Mouse (Mus musculus): ENCODE measurements around the gene Pten. TPM values are rescaled to one million over a fixed set of nuclear protein-coding genes. Genes with fewer than 3 reads are reported as not detected.
"Not testable (repeated sequence)": the region's sequence is repeated elsewhere in the genome, so short reads cannot be mapped to it uniquely, and the experiment has no call there.

Gene Pten
- polyA plus RNA-seq, 1 experiment from 2014 or later: 12.0 TPM

GRCm38 (mm10) chr19:32788016-32788415 is 30.7 kb downstream of the Pten start:
- not testable (repeated sequence) for H3K9me3 ChIP-seq (replicated peaks; ENCODE audit: control insufficient read depth, low read length, poor library complexity, severe bottlenecking); H3K4me2 ChIP-seq (ENCODE audit: low read length); H3K4me3 ChIP-seq (ENCODE audit: low read depth, low read length); H3K27ac ChIP-seq (ENCODE audit: low read length); H3K27me3 ChIP-seq (ENCODE audit: control insufficient read depth, insufficient read depth, low read depth, low read length); H3K9ac ChIP-seq (ENCODE audit: low read depth, low read length); ATAC-seq; H3K36me3 ChIP-seq (ENCODE audit: control insufficient read depth, insufficient read depth, low read length)
- H3K4me1 ChIP-seq (ENCODE audit: control insufficient read depth, insufficient read depth, low read length): peaks cover 27% of the 10 kb centered on the region
- WGBS: 91% methylated on average over 3 of the region's 3 CpGs

DNA sequence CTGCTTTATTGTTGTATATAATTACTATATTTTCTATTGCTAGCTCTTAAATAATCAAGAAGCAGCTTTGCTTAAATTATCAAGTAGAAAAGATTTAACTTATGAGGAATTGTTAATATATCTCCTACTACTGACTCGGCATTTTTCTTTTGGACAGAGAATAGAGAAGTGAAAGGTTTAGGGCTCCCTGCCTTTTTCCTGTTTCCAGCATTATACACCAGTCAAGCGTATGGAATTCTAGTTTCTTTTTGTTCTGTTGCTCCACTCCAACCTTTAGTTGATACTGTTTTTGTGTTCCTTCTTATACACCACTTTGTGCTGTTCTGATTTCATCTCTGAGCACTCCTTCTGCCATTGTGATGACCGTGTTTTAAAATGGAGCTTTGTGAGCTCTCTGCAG is 32.2 kb downstream of the Pten start:
- Histone ChIP-seq H3K4me3 (ENCODE audit: low read depth, low read length) (no peak overlapping the region), H3K9ac (ENCODE audit: low read depth, low read length) (no peak overlapping the region), H3K27me3 (ENCODE audit: control insufficient read depth, insufficient read depth, low read depth, low read length) (no peaks in the 10 kb centered on the region), H3K27ac (ENCODE audit: low read length) (no peak overlapping the region), H3K36me3 (ENCODE audit: control insufficient read depth, insufficient read depth, low read length) (no peaks in the 10 kb centered on the region), H3K4me2 (ENCODE audit: low read length) (no peak overlapping the region), H3K4me1 (ENCODE audit: control insufficient read depth, insufficient read depth, low read length) (peaks cover 37% of the 10 kb centered on the region), H3K9me3 (replicated peaks; ENCODE audit: control insufficient read depth, low read length, poor library complexity, severe bottlenecking) (no peaks in the 10 kb centered on the region)
- ATAC-seq: no peak
- 24% methylated on average over 3 of the region's 3 CpGs for WGBS

DNA sequence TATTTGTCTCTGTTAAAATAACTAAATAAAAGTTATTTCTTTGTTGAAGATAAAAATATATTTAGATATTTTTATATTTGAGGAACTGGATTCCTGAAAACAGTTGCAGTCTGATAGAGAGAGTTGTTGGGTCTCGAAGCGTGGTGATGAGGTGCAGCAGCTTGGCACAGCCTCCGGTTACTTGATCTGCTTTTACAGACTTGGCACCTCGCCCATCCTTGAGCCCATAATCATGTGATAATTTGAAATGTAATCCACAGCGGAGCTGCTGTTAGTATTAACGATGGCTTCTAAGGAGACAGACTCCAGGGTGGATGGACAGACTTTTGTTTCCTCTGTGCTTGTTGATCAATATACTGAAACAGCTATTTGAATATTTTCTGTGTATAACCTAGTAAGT is 35.3 kb downstream of the Pten start:
- no peak overlapping the region for H3K9ac ChIP-seq (ENCODE audit: low read depth, low read length)
- H3K27me3 ChIP-seq (ENCODE audit: control insufficient read depth, insufficient read depth, low read depth, low read length): no peaks in the 10 kb centered on the region
- H3K4me2 ChIP-seq (ENCODE audit: low read length): no peak overlapping the region
- ATAC-seq: peak; percentile 29; the same call in 1 of the 2 replicates
- H3K4me3 ChIP-seq (ENCODE audit: low read depth, low read length): no peak overlapping the region
- WGBS: 16% methylated on average over 6 of the region's 6 CpGs
- H3K4me1 ChIP-seq (ENCODE audit: control insufficient read depth, insufficient read depth, low read length): peaks cover 37% of the 10 kb centered on the region
- H3K27ac ChIP-seq (ENCODE audit: low read length): no peak overlapping the region
- H3K9me3 ChIP-seq (replicated peaks; ENCODE audit: control insufficient read depth, low read length, poor library complexity, severe bottlenecking): no peaks in the 10 kb centered on the region
- no peaks in the 10 kb centered on the region for H3K36me3 ChIP-seq (ENCODE audit: control insufficient read depth, insufficient read depth, low read length)

GRCm38 (mm10) chr19:32793901-32794300 is 36.6 kb downstream of the Pten start:
- Histone ChIP-seq H3K9ac (ENCODE audit: low read depth, low read length) (no peak overlapping the region), H3K27me3 (ENCODE audit: control insufficient read depth, insufficient read depth, low read depth, low read length) (no peaks in the 10 kb centered on the region), H3K4me3 (ENCODE audit: low read depth, low read length) (no peak overlapping the region), H3K4me1 (ENCODE audit: control insufficient read depth, insufficient read depth, low read length) (peaks cover 32% of the 10 kb centered on the region), H3K4me2 (ENCODE audit: low read length) (no peak overlapping the region), H3K36me3 (ENCODE audit: control insufficient read depth, insufficient read depth, low read length) (no peaks in the 10 kb centered on the region), H3K9me3 (replicated peaks; ENCODE audit: control insufficient read depth, low read length, poor library complexity, severe bottlenecking) (no peaks in the 10 kb centered on the region), H3K27ac (ENCODE audit: low read length) (no peak overlapping the region)
- no peak for ATAC-seq

DNA sequence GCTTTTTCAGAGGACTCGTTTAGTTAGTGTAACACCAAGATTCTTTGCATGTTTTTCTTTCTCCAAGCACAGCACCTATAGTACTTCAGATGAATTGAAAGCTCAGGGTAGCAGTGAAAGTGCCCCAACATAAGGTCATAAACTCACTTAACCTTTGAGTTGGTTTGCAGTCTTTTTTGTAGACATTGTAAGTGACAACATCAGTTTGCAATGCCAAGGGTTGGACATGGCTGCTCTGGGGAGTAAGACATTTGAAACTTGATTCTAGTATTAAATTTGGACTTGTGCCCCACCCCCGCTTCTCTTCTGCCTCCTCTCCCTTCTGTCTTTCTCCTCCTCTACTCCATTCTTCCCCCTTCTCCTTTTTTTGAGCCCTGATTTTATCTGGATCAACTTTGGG is 43.3 kb downstream of the Pten start:
- no peak overlapping the region for H3K27ac ChIP-seq (ENCODE audit: low read length)
- no peak overlapping the region for H3K9ac ChIP-seq (ENCODE audit: low read depth, low read length)
- no peaks in the 10 kb centered on the region for H3K9me3 ChIP-seq (replicated peaks; ENCODE audit: control insufficient read depth, low read length, poor library complexity, severe bottlenecking)
- no peak overlapping the region for H3K4me2 ChIP-seq (ENCODE audit: low read length)
- no peaks in the 10 kb centered on the region for H3K27me3 ChIP-seq (ENCODE audit: control insufficient read depth, insufficient read depth, low read depth, low read length)
- ATAC-seq: no peak
- H3K36me3 ChIP-seq (ENCODE audit: control insufficient read depth, insufficient read depth, low read length): no peaks in the 10 kb centered on the region
- no peak overlapping the region for H3K4me3 ChIP-seq (ENCODE audit: low read depth, low read length)
- WGBS: 84% methylated on average over 2 of the region's 2 CpGs
- no peaks in the 10 kb centered on the region for H3K4me1 ChIP-seq (ENCODE audit: control insufficient read depth, insufficient read depth, low read length)

DNA sequence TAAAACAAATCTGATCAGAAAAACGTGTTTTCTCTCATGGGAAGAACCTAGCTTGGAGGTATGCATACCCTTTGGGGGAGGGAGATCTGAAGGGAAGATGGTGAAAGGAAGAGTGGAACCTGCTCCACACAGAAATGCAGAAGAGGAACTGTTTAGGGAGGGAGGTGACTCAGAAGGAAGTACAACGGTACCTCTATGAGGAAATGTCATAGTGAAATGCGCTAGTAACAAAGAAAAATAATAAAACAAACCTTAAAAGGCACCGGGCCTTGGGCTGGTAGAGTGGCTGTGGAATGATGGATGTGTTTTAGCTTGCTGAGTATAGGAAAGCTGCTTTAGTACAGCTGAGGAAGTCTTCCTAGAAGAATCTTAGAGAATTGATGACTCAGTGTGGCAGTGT is 47.4 kb downstream of the Pten start:
- Histone ChIP-seq H3K27ac (ENCODE audit: low read length) (no peak overlapping the region), H3K9me3 (replicated peaks; ENCODE audit: control insufficient read depth, low read length, poor library complexity, severe bottlenecking) (no peaks in the 10 kb centered on the region), H3K9ac (ENCODE audit: low read depth, low read length) (no peak overlapping the region), H3K36me3 (ENCODE audit: control insufficient read depth, insufficient read depth, low read length) (no peaks in the 10 kb centered on the region), H3K27me3 (ENCODE audit: control insufficient read depth, insufficient read depth, low read depth, low read length) (no peaks in the 10 kb centered on the region), H3K4me3 (ENCODE audit: low read depth, low read length) (no peak overlapping the region), H3K4me1 (ENCODE audit: control insufficient read depth, insufficient read depth, low read length) (no peaks in the 10 kb centered on the region), H3K4me2 (ENCODE audit: low read length) (no peak overlapping the region)
- no peak for ATAC-seq
- 85% methylated on average over 4 of the region's 4 CpGs for WGBS

DNA sequence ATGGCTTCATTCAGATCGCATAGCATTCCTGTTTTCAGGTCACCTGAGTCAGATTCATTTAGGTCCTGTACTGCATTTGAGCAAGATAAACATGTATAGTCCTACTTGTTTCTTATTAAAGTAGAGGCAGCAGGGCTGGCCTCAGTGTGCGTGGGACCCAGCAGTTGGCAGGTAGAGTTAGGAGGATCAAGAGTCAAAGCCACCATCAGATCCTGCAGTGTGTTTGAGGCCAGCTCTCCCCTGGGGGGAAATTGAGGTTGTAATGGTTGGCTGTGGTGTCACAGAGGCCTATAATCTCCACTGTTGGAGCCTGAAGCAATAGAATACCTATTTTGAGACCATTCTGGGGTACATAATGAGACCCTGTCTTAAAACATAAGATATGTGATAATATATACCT is 50.3 kb downstream of the Pten start:
- Histone ChIP-seq H3K9ac (ENCODE audit: low read depth, low read length) (no peak overlapping the region), H3K4me2 (ENCODE audit: low read length) (no peak overlapping the region), H3K27ac (ENCODE audit: low read length) (no peak overlapping the region), H3K36me3 (ENCODE audit: control insufficient read depth, insufficient read depth, low read length) (peaks cover 4% of the 10 kb centered on the region; the same call in 1 of the 2 replicates), H3K9me3 (replicated peaks; ENCODE audit: control insufficient read depth, low read length, poor library complexity, severe bottlenecking) (no peaks in the 10 kb centered on the region), H3K4me1 (ENCODE audit: control insufficient read depth, insufficient read depth, low read length) (no peaks in the 10 kb centered on the region), H3K4me3 (ENCODE audit: low read depth, low read length) (no peak overlapping the region), H3K27me3 (ENCODE audit: control insufficient read depth, insufficient read depth, low read depth, low read length) (no peaks in the 10 kb centered on the region)
- no peak for ATAC-seq
- 89% methylated on average over 2 of the region's 2 CpGs for WGBS

GRCm38 (mm10) chr19:32808690-32809089 is 51.4 kb downstream of the Pten start:
- Histone ChIP-seq H3K4me2 (ENCODE audit: low read length) (no peak overlapping the region), H3K27ac (ENCODE audit: low read length) (no peak overlapping the region), H3K9me3 (replicated peaks; ENCODE audit: control insufficient read depth, low read length, poor library complexity, severe bottlenecking) (no peaks in the 10 kb centered on the region), H3K27me3 (ENCODE audit: control insufficient read depth, insufficient read depth, low read depth, low read length) (no peaks in the 10 kb centered on the region), H3K4me3 (ENCODE audit: low read depth, low read length) (no peak overlapping the region), H3K36me3 (ENCODE audit: control insufficient read depth, insufficient read depth, low read length) (peaks cover 6% of the 10 kb centered on the region), H3K4me1 (ENCODE audit: control insufficient read depth, insufficient read depth, low read length) (no peaks in the 10 kb centered on the region), H3K9ac (ENCODE audit: low read depth, low read length) (no peak overlapping the region)
- ATAC-seq: no peak
- WGBS: 81% methylated on average over 6 of the region's 6 CpGs

- peaks cover 6% of the 10 kb centered on the region for H3K36me3 ChIP-seq (ENCODE audit: control insufficient read depth, insufficient read depth, low read length)
- H3K27ac ChIP-seq (ENCODE audit: low read length): no peak overlapping the region
Measured at GRCm38 (mm10) chr19:32809117-32809516, 51.8 kb downstream of the Pten start.

DNA sequence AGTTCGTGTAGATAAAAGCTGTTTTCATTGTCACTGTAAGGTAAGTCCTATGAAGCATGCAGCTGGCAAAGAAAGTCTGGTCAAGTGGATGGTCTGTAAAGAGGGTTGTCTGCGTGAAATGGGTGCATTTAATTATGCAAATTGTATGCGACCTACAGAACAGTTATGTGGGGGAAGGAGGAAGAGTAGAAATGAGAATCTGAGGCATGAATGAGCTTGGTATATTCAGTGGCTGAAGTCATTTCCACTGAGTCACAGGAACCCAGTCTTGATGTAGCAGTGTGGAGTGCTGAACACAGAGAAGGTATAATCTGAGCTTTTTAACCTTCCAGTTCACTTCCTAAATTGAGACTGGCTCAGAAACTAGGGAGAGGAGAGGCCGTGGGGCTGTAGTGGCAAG is 61.5 kb downstream of the Pten start:
- Histone ChIP-seq H3K9ac (ENCODE audit: low read depth, low read length) (no peak overlapping the region), H3K27ac (ENCODE audit: low read length) (no peak overlapping the region), H3K4me1 (ENCODE audit: control insufficient read depth, insufficient read depth, low read length) (no peaks in the 10 kb centered on the region), H3K4me3 (ENCODE audit: low read depth, low read length) (no peak overlapping the region), H3K9me3 (replicated peaks; ENCODE audit: control insufficient read depth, low read length, poor library complexity, severe bottlenecking) (no peaks in the 10 kb centered on the region), H3K4me2 (ENCODE audit: low read length) (no peak overlapping the region), H3K36me3 (ENCODE audit: control insufficient read depth, insufficient read depth, low read length) (no peaks in the 10 kb centered on the region), H3K27me3 (ENCODE audit: control insufficient read depth, insufficient read depth, low read depth, low read length) (no peaks in the 10 kb centered on the region)
- no peak for ATAC-seq
- 50% methylated on average over 4 of the region's 4 CpGs for WGBS

More at GRCm38 (mm10) chr19:32809117-32809516, 51.8 kb downstream of the Pten start:
- WGBS: 88% methylated on average over 3 of the region's 3 CpGs
- H3K27me3 ChIP-seq (ENCODE audit: control insufficient read depth, insufficient read depth, low read depth, low read length): no peaks in the 10 kb centered on the region
- H3K9me3 ChIP-seq (replicated peaks; ENCODE audit: control insufficient read depth, low read length, poor library complexity, severe bottlenecking): no peaks in the 10 kb centered on the region
- H3K9ac ChIP-seq (ENCODE audit: low read depth, low read length): no peak overlapping the region
- no peak overlapping the region for H3K4me3 ChIP-seq (ENCODE audit: low read depth, low read length)
- no peak overlapping the region for H3K4me2 ChIP-seq (ENCODE audit: low read length)
- no peaks in the 10 kb centered on the region for H3K4me1 ChIP-seq (ENCODE audit: control insufficient read depth, insufficient read depth, low read length)
- no peak for ATAC-seq

Data from midbrain, embryonic 16.5 days (tissue).